Mouse (Mus musculus): ENCODE results near the gene Arid4a. TPM values are rescaled to one million over a fixed set of nuclear protein-coding genes. Genes with fewer than 3 reads are reported as not detected.

Arid4a gene
- polyA plus RNA-seq, 1 experiment from 2014 or later, result 43.9 TPM

GRCm38 (mm10) chr12:71123286-71123685, 107.5 kb downstream of the Arid4a start:
- no peak overlapping the region for H3K27ac ChIP-seq (replicated peaks)
- no peaks in the 10 kb centered on the region for H3K4me1 ChIP-seq
- no peak for ATAC-seq (ENCODE audit: low FRiP score)
- no peak overlapping the region for H3K4me2 ChIP-seq
- H3K9me3 ChIP-seq (replicated peaks), result no peaks in the 10 kb centered on the region
- H3K9ac ChIP-seq (replicated peaks), result no peak overlapping the region
- peaks cover 33% of the 10 kb centered on the region for H3K36me3 ChIP-seq
- WGBS, result 87% methylated on average over 9 of the region's 9 CpGs
- no peaks in the 10 kb centered on the region for H3K27me3 ChIP-seq (replicated peaks)
- H3K4me3 ChIP-seq (replicated peaks), result no peak overlapping the region

- Histone ChIP-seq H3K27ac (replicated peaks) (no peak overlapping the region), H3K4me1 (peaks cover 39% of the 10 kb centered on the region), H3K4me3 (replicated peaks) (peak overlapping the region; percentile 99), H3K36me3 (peaks cover 27% of the 10 kb centered on the region), H3K4me2 (peak overlapping the region; percentile 86), H3K9me3 (replicated peaks) (no peaks in the 10 kb centered on the region), H3K9ac (replicated peaks) (0 out of 2 replicates have a peak overlapping the region, but pooled peaks have one; percentile 2), H3K27me3 (replicated peaks) (no peaks in the 10 kb centered on the region)
- ATAC-seq (ENCODE audit: low FRiP score), result no peak
- WGBS, result 42% methylated on average over 5 of the region's 5 CpGs
Observed at GRCm38 (mm10) chr12:71135581-71135980, 119.8 kb downstream of the Arid4a start.

- WGBS, result under 1% methylated on average over 50 of the region's 52 CpGs
Observed at GRCm38 (mm10) chr12:71136130-71136973, 120.6 kb downstream of the Arid4a start, which contains the start of the genes Timm9 and 2700049A03Rik. Gene Timm9, minus strand, starts transcription at chr12:71136684. Gene 2700049A03Rik, plus strand, starts transcription at chr12:71136848.

GRCm38 (mm10) chr12:71136974-71137491, 121.2 kb downstream of the Arid4a start:
- Histone ChIP-seq H3K4me1 (peaks cover 39% of the 10 kb centered on the region), H3K27me3 (replicated peaks) (no peaks in the 10 kb centered on the region), H3K27ac (replicated peaks) (peak overlapping the region; percentile 83), H3K9me3 (replicated peaks) (no peaks in the 10 kb centered on the region), H3K4me3 (replicated peaks) (peak overlapping the region; percentile 99), H3K36me3 (peaks cover 31% of the 10 kb centered on the region), H3K9ac (replicated peaks) (peak overlapping the region; percentile 95), H3K4me2 (peak overlapping the region; percentile 86)
- peak; percentile 88 for ATAC-seq (ENCODE audit: low FRiP score)
- WGBS, result under 1% methylated on average over 30 of the region's 30 CpGs

More at GRCm38 (mm10) chr12:71136130-71136973, 120.6 kb downstream of the Arid4a start, which contains the start of the genes Timm9 and 2700049A03Rik:
- Histone ChIP-seq H3K9me3 (replicated peaks) (no peaks in the 10 kb centered on the region), H3K36me3 (peaks cover 30% of the 10 kb centered on the region), H3K4me2 (peak within 1 kb of the TSS; percentile 86), H3K9ac (replicated peaks) (peak within 1 kb of the TSS; percentile 95), H3K27me3 (replicated peaks) (no peaks in the 10 kb centered on the region), H3K4me1 (peaks cover 39% of the 10 kb centered on the region), H3K27ac (replicated peaks) (peak within 1 kb of the TSS; percentile 83), H3K4me3 (replicated peaks) (peak within 1 kb of the TSS; percentile 99)
- peak; percentile 94 for ATAC-seq (ENCODE audit: low FRiP score)

GRCm38 (mm10) chr12:71137686-71138085, 121.9 kb downstream of the Arid4a start:
- Histone ChIP-seq H3K27me3 (replicated peaks) (no peaks in the 10 kb centered on the region), H3K36me3 (peaks cover 32% of the 10 kb centered on the region), H3K4me3 (replicated peaks) (peak overlapping the region; percentile 99), H3K9ac (replicated peaks) (peak overlapping the region; percentile 60), H3K27ac (replicated peaks) (0 out of 2 replicates have a peak overlapping the region, but pooled peaks have one; percentile 37), H3K4me1 (peaks cover 39% of the 10 kb centered on the region), H3K4me2 (peak overlapping the region; percentile 86), H3K9me3 (replicated peaks) (no peaks in the 10 kb centered on the region)
- ATAC-seq (ENCODE audit: low FRiP score), result no peak
- WGBS, result 6% methylated on average over 11 of the region's 11 CpGs

- H3K4me2 ChIP-seq, result peak overlapping the region; percentile 86; the same call in 1 of the 2 replicates
- no peaks in the 10 kb centered on the region for H3K27me3 ChIP-seq (replicated peaks)
- H3K27ac ChIP-seq (replicated peaks), result no peak overlapping the region
- H3K4me3 ChIP-seq (replicated peaks), result no peak overlapping the region
- H3K36me3 ChIP-seq, result peaks cover 42% of the 10 kb centered on the region
- no peaks in the 10 kb centered on the region for H3K9me3 ChIP-seq (replicated peaks)
- no peak for ATAC-seq (ENCODE audit: low FRiP score)
- no peak overlapping the region for H3K9ac ChIP-seq (replicated peaks)
- WGBS, result 77% methylated on average over 5 of the region's 5 CpGs
- H3K4me1 ChIP-seq, result peaks cover 39% of the 10 kb centered on the region
Observed at GRCm38 (mm10) chr12:71139258-71139828, 123.6 kb downstream of the Arid4a start.

GRCm38 (mm10) chr12:71141189-71141588, 125.4 kb downstream of the Arid4a start:
- no peak overlapping the region for H3K4me3 ChIP-seq (replicated peaks)
- peaks cover 27% of the 10 kb centered on the region for H3K4me1 ChIP-seq
- H3K4me2 ChIP-seq, result no peak overlapping the region
- H3K9ac ChIP-seq (replicated peaks), result no peak overlapping the region
- H3K27me3 ChIP-seq (replicated peaks), result no peaks in the 10 kb centered on the region
- no peak overlapping the region for H3K27ac ChIP-seq (replicated peaks)
- H3K36me3 ChIP-seq, result peaks cover 42% of the 10 kb centered on the region
- no peak for ATAC-seq (ENCODE audit: low FRiP score)
- no peaks in the 10 kb centered on the region for H3K9me3 ChIP-seq (replicated peaks)

GRCm38 (mm10) chr12:71147641-71148040, 131.9 kb downstream of the Arid4a start:
- no peaks in the 10 kb centered on the region for H3K9me3 ChIP-seq (replicated peaks)
- H3K4me2 ChIP-seq, result no peak overlapping the region
- no peaks in the 10 kb centered on the region for H3K27me3 ChIP-seq (replicated peaks)
- no peaks in the 10 kb centered on the region for H3K4me1 ChIP-seq
- WGBS, result 88% methylated on average over 3 of the region's 3 CpGs
- ATAC-seq (ENCODE audit: low FRiP score), result no peak
- no peak overlapping the region for H3K27ac ChIP-seq (replicated peaks)
- H3K36me3 ChIP-seq, result peaks cover 48% of the 10 kb centered on the region
- H3K9ac ChIP-seq (replicated peaks), result no peak overlapping the region
- no peak overlapping the region for H3K4me3 ChIP-seq (replicated peaks)

Other genes starting within 250 kb of the Arid4a start
- 9.3 and 13.3 TPM in 2 replicates for gene Frmd6, start 190.5 kb upstream of the Arid4a start, polyA plus RNA-seq (2015; fragmentation: Nextera tagmentation; extraction: Ambion mirVana)
- gene Actr10, start 78.1 kb upstream of the Arid4a start, polyA plus RNA-seq (2015; fragmentation: Nextera tagmentation; extraction: Ambion mirVana), result 181 and 190 TPM in 2 replicates
- 522 and 529 TPM in 2 replicates for gene Psma3, start 41.4 kb upstream of the Arid4a start, polyA plus RNA-seq (2015; fragmentation: Nextera tagmentation; extraction: Ambion mirVana)
- gene Tomm20l, start 95.4 kb downstream of the Arid4a start, polyA plus RNA-seq (2015; fragmentation: Nextera tagmentation; extraction: Ambion mirVana), result 0.31 TPM in 1 of 2 replicates, not detected in the other
- gene Timm9, start 120.7 kb downstream of the Arid4a start, polyA plus RNA-seq (2015; fragmentation: Nextera tagmentation; extraction: Ambion mirVana), result 124 and 133 TPM in 2 replicates
- gene 2700049A03Rik, start 120.9 kb downstream of the Arid4a start, polyA plus RNA-seq (2015; fragmentation: Nextera tagmentation; extraction: Ambion mirVana), result 12.1 and 12.8 TPM in 2 replicates